ENCODE assay signal across 8 mouse cellular contexts in genomic region chr17:12506903-12507563, GRCm38 (mm10). TPM values are rescaled to one million over a fixed set of nuclear protein-coding genes. Genes with fewer than 3 reads are reported as not detected.
DNase-seq lines count a peak whose midpoint lies in the region; ATAC-seq and TF ChIP-seq lines count a peak whose summit lies in the region.

No protein-coding gene starts in this region.

- WGBS in hindbrain, postnatal 0 days, result 2% methylated on average over 57 of the region's 65 CpGs
- under 1% methylated on average over 65 of the region's 65 CpGs for WGBS in liver, embryonic 16.5 days (ENCODE audit: insufficient replicate concordance)
- WGBS in neural tube, embryonic 15.5 days, result 2% methylated on average over 49 of the region's 65 CpGs

- H3K9me3 ChIP-seq in hindbrain, postnatal 0 days (ENCODE audit: low read length), result no peaks in the 10 kb centered on the region
- no peaks in the 10 kb centered on the region for H3K9me3 ChIP-seq in liver, embryonic 16.5 days (replicated peaks; ENCODE audit: control insufficient read depth, low read length)
- H3K9me3 ChIP-seq in neural tube, embryonic 15.5 days (replicated peaks), result no peaks in the 10 kb centered on the region

- H3K27me3 ChIP-seq in hindbrain, postnatal 0 days (ENCODE audit: insufficient read depth, low read length), result peaks cover 35% of the 10 kb centered on the region
- H3K27me3 ChIP-seq in liver, embryonic 16.5 days (ENCODE audit: control insufficient read depth, insufficient read depth, low read depth, low read length), result peaks cover 33% of the 10 kb centered on the region
- peaks cover 41% of the 10 kb centered on the region for H3K27me3 ChIP-seq in neural tube, embryonic 15.5 days (replicated peaks)

- peak overlapping the region; percentile 35; the same call in 1 of the 2 replicates for H3K9ac ChIP-seq in hindbrain, postnatal 0 days (replicated peaks; ENCODE audit: low read length)
- H3K9ac ChIP-seq in liver, embryonic 16.5 days (ENCODE audit: low read depth, low read length), result no peak overlapping the region
- H3K9ac ChIP-seq in neural tube, embryonic 15.5 days (replicated peaks), result no peak overlapping the region

- H3K27ac ChIP-seq in hindbrain, postnatal 0 days, result no peak overlapping the region
- H3K27ac ChIP-seq in liver, embryonic 16.5 days (ENCODE audit: low read length), result no peak overlapping the region
- H3K27ac ChIP-seq in neural tube, embryonic 15.5 days (replicated peaks), result no peak overlapping the region

- DNase-seq in urinary bladder, postnatal 14 days (ENCODE audit: low spot score), result peak; percentile 15
- no peak for DNase-seq in urinary bladder, postnatal 25 days (ENCODE audit: low spot score)
- peak; percentile 23 to 39 for DNase-seq in gastrocnemius, adult 8-10 months (ENCODE audit: low spot score in 2 of 2)
- peak; percentile 23 for DNase-seq in hindbrain, postnatal 0 days (ENCODE audit: low spot score)
- no peak for DNase-seq in spleen, adult 12 weeks (ENCODE audit: low spot score)
- no peak for DNase-seq in urinary bladder, postnatal 10 days (ENCODE audit: low spot score)

- TF ChIP-seq CTCF in hindbrain, postnatal 0 days (IDR thresholded peaks at IDR 0.05; ENCODE audit: low read depth), result no peak

- peak overlapping the region; percentile 72 for H3K4me2 ChIP-seq in hindbrain, postnatal 0 days (ENCODE audit: low read depth, low read length)
- H3K4me2 ChIP-seq in liver, embryonic 16.5 days (ENCODE audit: low read depth, low read length), result peak overlapping the region; percentile 49
- peak overlapping the region; percentile 70 for H3K4me2 ChIP-seq in neural tube, embryonic 15.5 days

- peak; percentile 51; the same call in 1 of the 2 replicates for ATAC-seq in hindbrain, postnatal 0 days
- ATAC-seq in liver, embryonic 16.5 days (ENCODE audit: low read depth), result no peak; the same call in 1 of the 2 replicates
- ATAC-seq in neural tube, embryonic 15.5 days (ENCODE audit: low FRiP score), result no peak

- no peaks in the 10 kb centered on the region for H3K36me3 ChIP-seq in hindbrain, postnatal 0 days (ENCODE audit: insufficient read depth, low read length)
- H3K36me3 ChIP-seq in liver, embryonic 16.5 days (ENCODE audit: control insufficient read depth, insufficient read depth), result no peaks in the 10 kb centered on the region
- no peaks in the 10 kb centered on the region for H3K36me3 ChIP-seq in neural tube, embryonic 15.5 days

- H3K4me1 ChIP-seq in hindbrain, postnatal 0 days (ENCODE audit: insufficient read depth, low read length), result no peaks in the 10 kb centered on the region; the same call in 1 of the 2 replicates
- H3K4me1 ChIP-seq in liver, embryonic 16.5 days (ENCODE audit: control insufficient read depth, low read depth, low read length), result no peaks in the 10 kb centered on the region
- peaks cover 9% of the 10 kb centered on the region for H3K4me1 ChIP-seq in neural tube, embryonic 15.5 days

- peak overlapping the region; percentile 44 for H3K4me3 ChIP-seq in hindbrain, postnatal 0 days (ENCODE audit: low read length)
- peak overlapping the region; percentile 31 for H3K4me3 ChIP-seq in liver, embryonic 16.5 days (ENCODE audit: low read depth, low read length)
- H3K4me3 ChIP-seq in neural tube, embryonic 15.5 days (replicated peaks), result peak overlapping the region; percentile 40

RNA-seq across cellular contexts. Expression of gene Slc22a3, which starts 0.5 kb away (rescaled TPM):
- 1 to 10 TPM in 1 of 4 experiments, under 1 TPM in 3; 0.46 to 1.4 (median 0.88) TPM for total RNA-seq in gastrocnemius, adult 8-10 months (2022)
- 2.1 and 2.6 TPM in 2 replicates for total RNA-seq in hindbrain, postnatal 0 days (2014; rRNA removed)
- polyA plus RNA-seq in hindbrain, postnatal 0 days (2015; fragmentation: Nextera tagmentation; extraction: Ambion mirVana), result 2.9 and 3.1 TPM in 2 replicates
- 0.48 and 0.50 TPM in 2 replicates for polyA plus RNA-seq in liver, embryonic 16.5 days (2015; fragmentation: Nextera tagmentation; extraction: Ambion mirVana)
- 1.00 and 3.4 TPM in 2 replicates for polyA plus RNA-seq in neural tube, embryonic 15.5 days (2015; fragmentation: Nextera tagmentation; extraction: Ambion mirVana)

Comparison
In these comparisons a context has a peak if more than half of its experiments do, and no peak if none do; other contexts are left out.
1. DNase-seq: peak in urinary bladder, postnatal 14 days (single experiment), gastrocnemius, adult 8-10 months (2 of 2) and hindbrain, postnatal 0 days (single experiment); none in urinary bladder, postnatal 25 days (single experiment), spleen, adult 12 weeks (single experiment) and urinary bladder, postnatal 10 days (single experiment).
2. Peak in every context shown above with its lines, with median percentiles within 50 percentile points of each other: H3K4me2 ChIP-seq and H3K4me3 ChIP-seq.